Mouse (Mus musculus) lung, postnatal 0 days (tissue): ENCODE measurements at regions not wholly inside any gene's neighbourhood (a gene's known extent, or its start where the extent isn't known, plus 50 kb on each side); places are given as distances from the start of the nearest gene placed in this dataset.

ENCODE experiments used
- ATAC-seq: fragments of 200-750 bp; cut with Nextera tagmentation; 2 replicates; pipeline ENCODE4 v1.8.0; 2017; ENCODE audit warnings: moderate library complexity
- DNase-seq: peaks from one replicate; pipeline ENCODE4 v3.0.0-alpha.2; 2016; ENCODE audit warnings: low spot score
- H3K27ac ChIP-seq: fragments of 300-500 bp; sonication (generic); 2 replicates; pipeline ENCODE4 v1.5.1; 2014; ENCODE audit warnings: antibody characterized with exemption, mild to moderate bottlenecking, low read length, mixed read lengths
- H3K27me3 ChIP-seq: fragments of 300-500 bp; sonication (generic); replicated peaks from 2 replicates; pipeline ENCODE4 v1.6.1; 2014; ENCODE audit warnings: low read length, mixed read lengths; ENCODE audit not compliant: insufficient read depth
- H3K36me3 ChIP-seq: fragments of 300-500 bp; sonication (generic); 2 replicates; pipeline ENCODE4 v1.6.1; 2014; ENCODE audit warnings: low read length, mixed read lengths; ENCODE audit not compliant: insufficient read depth
- H3K4me1 ChIP-seq: fragments of 300-500 bp; sonication (generic); 2 replicates; pipeline ENCODE4 v1.6.1; 2014; ENCODE audit warnings: antibody characterized with exemption, low read depth, low read length, mixed read lengths; ENCODE audit not compliant: insufficient read depth
- H3K4me2 ChIP-seq: fragments of 300-500 bp; sonication (generic); replicated peaks from 2 replicates; pipeline ENCODE4 v1.6.1; 2014; ENCODE audit warnings: low read depth, mild to moderate bottlenecking, low read length, moderate library complexity, mixed read lengths
- H3K4me3 ChIP-seq: fragments of 300-500 bp; sonication (generic); 2 replicates; pipeline ENCODE4 v1.5.1; 2014; ENCODE audit warnings: low read depth, low read length
- H3K9ac ChIP-seq: fragments of 300-500 bp; sonication (generic); replicated peaks from 2 replicates; pipeline ENCODE4 v1.6.1; 2014; ENCODE audit warnings: low read depth, mild to moderate bottlenecking
- H3K9me3 ChIP-seq: fragments of 300-500 bp; sonication (generic); 2 replicates; pipeline ENCODE4 v1.6.1; 2016; ENCODE audit warnings: low read length, mixed read lengths
- CTCF ChIP-seq: IDR thresholded peaks from 2 replicates; pipeline ENCODE4 v1.5.1; 2016; ENCODE audit warnings: antibody characterized with exemption, mild to moderate bottlenecking
- EP300 ChIP-seq: IDR thresholded peaks from 2 replicates; pipeline ENCODE4 v1.6.1; 2016; ENCODE audit warnings: antibody characterized with exemption, mild to moderate bottlenecking, control low read depth
- WGBS: fragments of 180-500 bp; shearing (Covaris S2); extraction: QIAGEN DNeasy Blood & Tissue Kit; methylation state at CpG from one replicate; pipeline ENCODE4 v1.1.7; 2014; 5-methylcytosine and 5-hydroxymethylcytosine counted together

- no peak overlapping the region for H3K9ac ChIP-seq
- no peaks in the 10 kb centered on the region for H3K4me1 ChIP-seq
- H3K27me3 ChIP-seq: no peaks in the 10 kb centered on the region
- no peak overlapping the region for H3K4me3 ChIP-seq
- no peaks in the 10 kb centered on the region for H3K9me3 ChIP-seq
- DNase-seq (peak; percentile 7), ATAC-seq (no peak)
- TF ChIP-seq EP300: no peak
- no peak for TF ChIP-seq CTCF
- H3K36me3 ChIP-seq: no peaks in the 10 kb centered on the region
- H3K4me2 ChIP-seq: no peak overlapping the region
- WGBS: 35% methylated on average over 1 of the region's 1 CpGs
- no peak overlapping the region for H3K27ac ChIP-seq
Observed at GRCm38 (mm10) chr1:49449234-49449633, 1451.2 kb upstream of the Tmeff2 start.
